Mouse (Mus musculus) hindbrain, embryonic 16.5 days (tissue): Measurements from ENCODE around the gene Armcx5. TPM values are rescaled to one million over a fixed set of nuclear protein-coding genes. Genes with fewer than 3 reads are reported as not detected.

Source experiments
- microRNA counts: library from miRNA; unstranded; fragments of <30 nt; microRNA quantifications from one replicate; lab custom pipeline; 2016
- microRNA-seq: library from miRNA; unstranded; fragments of <30 nt; microRNA quantifications from one replicate; pipeline ENCODE4, GENCODE M21; 2017
- polyA plus RNA-seq: library from polyadenylated mRNA; unstranded; fragments of >200 nt; fragmentation: Nextera tagmentation; extraction: Ambion mirVana; gene quantifications from 2 replicates; pipeline ENCODE4 v1.2.1, GENCODE M21; 2015

The Armcx5 gene
- polyA plus RNA-seq, 1 experiment from 2014 or later = 13.2 TPM

MicroRNA genes within 50 kb of the gene (microRNA counts, 519-probe panel; counts per million panel counts)
- microRNA mmu-miR-1970 (lab: Ali Mortazavi, UCI) = not detected

Small RNA genes lying within 50 kb of the gene (microRNA-seq; reads per million reads assigned to microRNA genes)
- not detected for gene Mir1970
- not detected for gene Mir7646

Other genes with a start within 250 kb of the Armcx5 start
- not detected in 2 replicates for gene AV320801, start 248.1 kb upstream of the Armcx5 start, polyA plus RNA-seq
- gene Nxf7, start 144.0 kb upstream of the Armcx5 start, polyA plus RNA-seq = 0.19 TPM in 1 of 2 replicates, not detected in the other
- not detected in 2 replicates for gene Prame, start 115.0 kb upstream of the Armcx5 start, polyA plus RNA-seq
- gene Tcp11x2, start 48.9 kb upstream of the Armcx5 start, polyA plus RNA-seq = not detected in 2 replicates
- not detected in 2 replicates for gene Tmsb15a, start 17.5 kb upstream of the Armcx5 start, polyA plus RNA-seq
- gene Gprasp1, start within 50 bp of the Armcx5 start, polyA plus RNA-seq = 236 and 260 TPM in 2 replicates
- gene Bhlhb9, start 54.9 kb downstream of the Armcx5 start, polyA plus RNA-seq = 114 and 120 TPM in 2 replicates
- gene Gprasp2, start 96.3 kb downstream of the Armcx5 start, polyA plus RNA-seq = 238 and 242 TPM in 2 replicates